Mouse (Mus musculus): ENCODE results near the gene Pxylp1. TPM values are rescaled to one million over a fixed set of nuclear protein-coding genes. Genes with fewer than 3 reads are reported as not detected.

Pxylp1 gene
- polyA plus RNA-seq, 1 experiment from 2014 or later, result 16.2 TPM

DNA sequence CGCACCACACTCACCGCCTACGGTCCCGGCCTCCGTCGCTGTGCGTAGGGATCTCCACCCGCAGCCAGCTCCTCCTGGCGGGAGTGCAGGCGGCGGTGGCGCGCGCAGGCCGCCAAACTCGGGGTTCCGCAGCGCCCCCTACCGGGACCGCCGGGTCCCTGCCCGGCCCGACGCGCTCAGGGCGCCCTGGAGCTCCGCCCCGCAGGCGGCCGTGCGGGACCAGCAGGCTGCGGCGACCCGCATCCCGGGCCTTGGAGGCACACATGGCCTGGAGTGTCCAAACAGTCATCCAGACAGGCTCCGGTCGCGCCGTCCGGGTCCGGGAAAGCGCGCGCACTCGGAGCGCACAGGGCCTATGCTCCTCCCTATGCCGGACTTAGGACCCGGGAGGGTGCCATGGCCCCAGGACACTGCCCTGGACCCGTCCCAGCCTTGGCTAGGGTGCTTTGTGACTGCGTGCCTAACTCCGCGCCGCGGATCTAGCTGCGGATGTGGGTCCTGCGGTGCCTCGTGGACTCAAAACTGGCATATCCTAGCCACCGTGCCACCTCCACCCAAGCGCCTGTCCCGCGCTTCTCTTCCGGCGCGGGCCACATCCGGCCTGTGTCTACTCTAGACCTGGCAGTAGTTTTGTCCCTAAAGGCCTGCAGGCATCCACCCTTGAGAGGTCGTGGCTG lies 3.0 kb downstream of the Pxylp1 start:
- Histone ChIP-seq H3K4me3 (peak overlapping the region; percentile 57), H3K9ac (peak overlapping the region; percentile 59), H3K4me2 (peak overlapping the region; percentile 88), H3K4me1 (0 out of 2 replicates have a peak, but pooled peaks cover 7% of the 10 kb centered on the region), H3K36me3 (no peaks in the 10 kb centered on the region), H3K27ac (no peak overlapping the region), H3K9me3 (no peaks in the 10 kb centered on the region), H3K27me3 (peaks cover 40% of the 10 kb centered on the region)
- peak; percentile 84 for ATAC-seq (ENCODE audit: borderline replicate concordance, extremely low read depth, low FRiP score, low TSS enrichment)
- WGBS, result under 1% methylated on average over 66 of the region's 66 CpGs

DNA sequence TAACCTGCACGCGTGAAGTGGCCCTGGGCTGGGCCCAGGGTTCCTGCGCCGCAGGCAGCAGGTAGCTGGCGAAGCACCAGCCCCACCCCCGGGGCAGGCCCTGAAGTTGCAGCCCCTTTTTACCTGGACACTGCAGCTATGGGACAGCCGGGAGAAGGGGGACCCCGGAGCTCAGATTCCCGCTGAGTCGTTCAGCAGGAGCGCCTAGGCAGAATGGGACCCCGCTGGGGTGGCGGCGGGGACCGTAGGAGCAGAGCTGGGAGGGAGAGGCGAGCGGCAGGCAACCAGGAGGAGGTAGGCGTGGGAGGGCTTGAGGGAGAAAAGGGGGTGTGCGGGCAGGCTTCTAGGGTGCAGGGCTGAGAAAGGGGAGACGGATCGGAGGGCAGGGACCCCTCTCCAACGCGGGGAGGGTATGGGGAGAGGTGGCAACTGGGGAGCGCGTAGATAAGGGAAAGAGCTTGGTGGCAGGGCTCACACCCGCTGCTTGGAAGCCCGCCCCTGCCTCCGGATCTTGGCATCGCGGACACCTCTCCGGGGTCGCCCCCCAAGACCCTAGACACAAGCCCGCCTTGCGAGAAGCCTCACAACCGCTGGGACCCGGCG lies 3.6 kb downstream of the Pxylp1 start:
- Histone ChIP-seq H3K4me1 (0 out of 2 replicates have a peak, but pooled peaks cover 7% of the 10 kb centered on the region), H3K9me3 (no peaks in the 10 kb centered on the region), H3K27me3 (peaks cover 42% of the 10 kb centered on the region), H3K4me2 (peak overlapping the region; percentile 88), H3K36me3 (no peaks in the 10 kb centered on the region), H3K27ac (no peak overlapping the region), H3K4me3 (peak overlapping the region; percentile 57), H3K9ac (peak overlapping the region; percentile 59)
- 1% methylated on average over 37 of the region's 37 CpGs for WGBS
- peak; percentile 41 for ATAC-seq (ENCODE audit: borderline replicate concordance, extremely low read depth, low FRiP score, low TSS enrichment)

DNA sequence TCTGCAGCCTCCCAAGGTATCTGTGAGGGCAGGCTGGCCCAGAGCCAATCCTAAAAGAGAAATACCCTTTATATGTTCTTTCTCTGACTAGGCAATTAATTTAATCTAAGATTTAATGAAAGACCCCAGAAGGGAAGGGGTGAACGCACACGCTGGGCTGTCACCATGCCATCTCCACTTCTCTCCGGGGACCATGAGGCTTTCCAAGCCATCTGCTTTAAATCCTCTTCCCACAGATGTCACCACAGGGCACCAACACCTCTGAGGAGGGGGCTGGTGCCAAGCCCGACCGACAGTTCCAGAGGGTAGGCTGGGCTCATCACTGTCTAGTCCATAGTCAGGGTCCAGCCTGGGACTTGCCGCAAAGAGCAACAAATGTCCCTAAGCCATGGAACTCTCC lies 4.5 kb downstream of the Pxylp1 start:
- peaks cover 47% of the 10 kb centered on the region for H3K27me3 ChIP-seq
- no peak overlapping the region for H3K9ac ChIP-seq
- H3K4me2 ChIP-seq, result peak overlapping the region; percentile 88
- no peak overlapping the region for H3K4me3 ChIP-seq
- 0 out of 2 replicates have a peak, but pooled peaks cover 7% of the 10 kb centered on the region for H3K4me1 ChIP-seq
- WGBS, result 34% methylated on average over 6 of the region's 6 CpGs
- no peak for ATAC-seq (ENCODE audit: borderline replicate concordance, extremely low read depth, low FRiP score, low TSS enrichment)
- H3K9me3 ChIP-seq, result no peaks in the 10 kb centered on the region
- H3K36me3 ChIP-seq, result no peaks in the 10 kb centered on the region
- H3K27ac ChIP-seq, result no peak overlapping the region

DNA sequence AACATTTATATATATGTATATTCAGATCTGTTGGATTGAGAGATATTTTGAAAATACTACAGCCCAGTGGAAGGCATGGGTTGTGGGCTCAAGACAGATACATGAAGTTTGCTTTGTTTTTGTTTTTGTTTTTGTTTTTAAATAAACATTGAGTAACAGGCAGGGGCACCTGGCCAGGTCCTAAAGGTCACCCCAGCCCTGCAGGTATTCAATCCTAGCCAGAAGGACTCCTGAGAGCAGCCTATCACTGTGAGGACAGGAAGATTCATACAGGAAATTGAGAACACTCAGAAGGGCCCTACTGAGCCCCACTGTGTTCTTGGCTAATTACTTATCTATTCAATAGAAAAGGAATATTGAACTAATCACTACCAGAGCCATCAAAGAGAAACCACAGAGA lies 5.0 kb downstream of the Pxylp1 start:
- ATAC-seq (ENCODE audit: borderline replicate concordance, extremely low read depth, low FRiP score, low TSS enrichment), result no peak
- Histone ChIP-seq H3K4me3 (no peak overlapping the region), H3K36me3 (no peaks in the 10 kb centered on the region), H3K27me3 (peaks cover 47% of the 10 kb centered on the region), H3K9me3 (no peaks in the 10 kb centered on the region), H3K27ac (no peak overlapping the region), H3K4me1 (0 out of 2 replicates have a peak, but pooled peaks cover 7% of the 10 kb centered on the region), H3K4me2 (no peak overlapping the region), H3K9ac (no peak overlapping the region)

DNA sequence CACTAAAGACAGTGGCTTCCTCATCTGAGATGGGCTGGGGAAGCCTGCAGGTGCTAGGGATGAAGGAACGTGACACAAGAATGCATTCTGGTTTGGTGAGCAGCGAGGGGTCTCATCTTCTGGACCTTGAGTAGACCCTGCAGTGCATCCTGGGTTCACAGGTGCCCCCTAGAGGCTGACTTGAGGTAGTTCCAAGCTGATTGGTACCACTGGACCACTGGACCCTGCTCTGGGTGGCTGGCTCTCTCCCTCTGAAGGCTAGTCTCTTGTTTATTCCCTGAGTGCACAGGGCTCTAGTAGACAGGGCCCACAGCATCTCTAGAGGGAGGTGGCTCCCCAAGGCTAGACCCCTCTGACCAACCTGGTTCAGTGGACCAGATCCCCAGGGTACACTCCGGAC lies 6.7 kb downstream of the Pxylp1 start:
- H3K36me3 ChIP-seq, result no peaks in the 10 kb centered on the region
- no peak overlapping the region for H3K9ac ChIP-seq
- H3K4me3 ChIP-seq, result no peak overlapping the region
- H3K4me1 ChIP-seq, result 0 out of 2 replicates have a peak, but pooled peaks cover 7% of the 10 kb centered on the region
- no peak overlapping the region for H3K27ac ChIP-seq
- WGBS, result 63% methylated on average over 3 of the region's 3 CpGs
- ATAC-seq (ENCODE audit: borderline replicate concordance, extremely low read depth, low FRiP score, low TSS enrichment), result no peak
- no peaks in the 10 kb centered on the region for H3K9me3 ChIP-seq
- no peak overlapping the region for H3K4me2 ChIP-seq
- H3K27me3 ChIP-seq, result peaks cover 40% of the 10 kb centered on the region

DNA sequence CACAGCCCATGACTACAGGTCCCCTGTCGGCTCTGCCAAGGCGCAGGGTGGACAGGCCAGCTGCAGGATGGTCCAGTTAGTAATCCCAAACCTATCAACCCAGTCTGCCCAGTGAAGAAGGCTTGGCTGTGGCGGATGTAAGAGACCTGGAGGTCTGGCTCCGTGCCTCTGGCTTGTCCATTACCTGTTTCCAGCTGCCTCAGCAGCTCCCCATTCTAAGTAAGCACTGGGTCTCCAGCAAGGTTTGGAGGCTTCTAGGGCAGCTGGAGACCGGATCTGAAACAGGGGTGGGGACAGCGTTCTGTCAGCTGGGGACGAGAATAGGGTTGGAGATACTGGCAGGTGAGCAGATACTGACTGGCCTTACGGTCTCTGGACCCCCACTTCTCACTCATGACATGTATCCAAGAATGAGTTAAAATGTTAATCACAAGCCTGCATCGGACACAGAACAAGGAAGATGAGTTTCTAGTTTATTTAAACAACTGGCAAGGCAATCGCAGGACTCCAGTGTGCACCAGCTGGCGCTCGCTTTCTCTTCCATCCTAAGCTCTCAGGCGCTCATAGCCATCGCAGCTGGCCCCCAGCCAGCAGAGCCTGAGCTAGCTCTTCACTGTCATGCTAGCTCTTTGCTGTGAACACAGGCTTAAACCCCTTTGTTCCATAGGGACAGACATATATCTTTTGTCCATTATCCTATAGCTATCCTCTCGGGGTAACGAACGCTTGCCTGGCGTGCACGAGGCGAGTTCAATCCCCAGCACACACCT lies 9.8 kb downstream of the Pxylp1 start:
- Histone ChIP-seq H3K36me3 (no peaks in the 10 kb centered on the region), H3K4me1 (no peaks in the 10 kb centered on the region), H3K4me3 (no peak overlapping the region), H3K27me3 (peaks cover 25% of the 10 kb centered on the region), H3K4me2 (no peak overlapping the region), H3K9ac (no peak overlapping the region), H3K27ac (no peak overlapping the region), H3K9me3 (no peaks in the 10 kb centered on the region)
- ATAC-seq (ENCODE audit: borderline replicate concordance, extremely low read depth, low FRiP score, low TSS enrichment), result no peak
- WGBS, result 68% methylated on average over 20 of the region's 20 CpGs

DNA sequence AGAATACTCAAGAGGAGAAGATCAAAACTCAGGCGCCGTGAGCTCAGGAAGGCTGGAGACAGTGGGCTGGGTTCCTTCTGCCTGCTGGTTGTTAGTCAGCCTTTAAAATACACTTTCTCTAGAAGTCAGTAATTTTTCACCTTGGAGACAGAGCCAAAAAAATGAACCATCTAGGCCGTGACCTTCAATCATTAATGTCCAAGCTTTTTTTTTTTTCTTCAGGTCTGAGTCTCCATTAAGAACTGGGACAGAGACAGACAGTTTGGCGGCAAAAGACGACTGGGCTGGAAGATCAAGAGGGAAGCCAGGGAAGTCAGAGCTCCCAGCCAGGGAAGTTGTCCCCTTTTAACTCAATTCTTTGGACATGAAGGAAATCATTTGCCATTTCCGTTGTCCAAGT lies 10.6 kb downstream of the Pxylp1 start:
- Histone ChIP-seq H3K27ac (no peak overlapping the region), H3K4me2 (no peak overlapping the region), H3K4me3 (no peak overlapping the region), H3K9ac (no peak overlapping the region), H3K27me3 (peaks cover 18% of the 10 kb centered on the region), H3K36me3 (no peaks in the 10 kb centered on the region), H3K4me1 (no peaks in the 10 kb centered on the region), H3K9me3 (no peaks in the 10 kb centered on the region)
- ATAC-seq (ENCODE audit: borderline replicate concordance, extremely low read depth, low FRiP score, low TSS enrichment), result no peak
- WGBS, result 51% methylated on average over 6 of the region's 6 CpGs

DNA sequence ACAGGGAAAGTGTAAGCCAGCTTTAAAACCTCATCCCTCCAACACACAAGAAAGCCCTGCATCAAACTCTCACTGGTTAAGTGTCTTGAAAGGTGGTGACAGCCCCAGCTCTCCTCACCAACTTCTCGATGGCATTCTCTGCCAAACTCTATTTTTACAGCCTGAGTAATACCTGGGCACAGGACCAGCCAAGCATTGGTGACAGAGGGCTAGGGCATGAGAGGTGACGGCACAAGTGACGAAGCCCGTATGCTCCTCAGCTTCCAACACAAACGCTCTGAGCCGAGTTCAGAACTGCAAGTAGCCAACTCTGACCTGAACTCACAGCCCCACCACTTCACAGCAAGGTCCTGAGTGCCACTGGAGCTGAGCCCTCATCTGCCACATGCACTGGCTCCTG lies 13.4 kb downstream of the Pxylp1 start:
- Histone ChIP-seq H3K9me3 (no peaks in the 10 kb centered on the region), H3K4me1 (no peaks in the 10 kb centered on the region), H3K4me2 (no peak overlapping the region), H3K9ac (no peak overlapping the region), H3K36me3 (no peaks in the 10 kb centered on the region), H3K27me3 (peaks cover 6% of the 10 kb centered on the region; the same call in 1 of the 2 replicates), H3K27ac (no peak overlapping the region), H3K4me3 (no peak overlapping the region)
- WGBS, result 59% methylated on average over 6 of the region's 6 CpGs
- ATAC-seq (ENCODE audit: borderline replicate concordance, extremely low read depth, low FRiP score, low TSS enrichment), result no peak

DNA sequence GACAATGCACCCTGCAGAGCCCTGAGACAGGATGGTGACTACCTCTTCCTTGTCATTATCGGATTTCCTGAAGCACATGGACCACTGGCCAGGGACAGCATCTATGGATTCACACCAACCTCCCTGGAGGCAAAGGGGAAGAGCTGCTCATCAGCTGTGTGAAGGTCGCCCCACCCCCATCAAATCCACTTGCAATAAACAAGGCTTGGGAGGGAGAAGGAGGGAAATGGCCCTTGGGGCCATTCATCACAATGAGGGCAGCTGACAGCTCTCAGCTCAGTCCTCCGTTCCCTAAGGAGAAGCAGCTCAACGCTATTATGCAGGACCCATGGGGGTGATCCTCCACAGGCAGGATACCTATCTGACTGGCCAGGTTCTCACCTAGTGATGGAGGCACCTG lies 14.0 kb downstream of the Pxylp1 start:
- no peak overlapping the region for H3K4me2 ChIP-seq
- H3K27me3 ChIP-seq, result peaks cover under 1% of the 10 kb centered on the region; the same call in 1 of the 2 replicates
- no peaks in the 10 kb centered on the region for H3K9me3 ChIP-seq
- H3K27ac ChIP-seq, result no peak overlapping the region
- H3K9ac ChIP-seq, result no peak overlapping the region
- no peak overlapping the region for H3K4me3 ChIP-seq
- H3K36me3 ChIP-seq, result no peaks in the 10 kb centered on the region
- WGBS, result 31% methylated on average over 4 of the region's 4 CpGs
- no peaks in the 10 kb centered on the region for H3K4me1 ChIP-seq
- ATAC-seq (ENCODE audit: borderline replicate concordance, extremely low read depth, low FRiP score, low TSS enrichment), result no peak

DNA sequence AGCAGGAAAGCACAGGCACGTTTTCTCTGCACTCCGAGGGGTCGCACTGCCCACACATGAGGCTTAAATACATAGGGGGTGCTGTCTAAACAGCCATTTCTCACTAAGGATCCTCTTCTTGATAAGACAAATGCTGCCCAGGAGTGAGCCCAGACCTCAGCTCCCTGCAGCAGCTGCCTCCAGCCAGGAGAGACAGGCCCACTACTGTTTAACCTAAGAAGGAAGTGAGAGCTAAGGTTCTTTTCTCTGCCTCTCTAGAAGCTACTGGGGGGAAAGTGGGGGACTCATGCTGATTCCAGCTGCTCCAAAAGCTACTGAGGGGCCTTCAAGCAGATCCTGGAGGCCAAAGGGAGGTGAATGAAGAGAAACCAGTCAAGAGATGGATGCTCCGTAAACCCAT lies 16.8 kb downstream of the Pxylp1 start:
- 41% methylated on average over 4 of the region's 4 CpGs for WGBS
- Histone ChIP-seq H3K9ac (no peak overlapping the region), H3K36me3 (no peaks in the 10 kb centered on the region), H3K4me2 (no peak overlapping the region), H3K4me1 (no peaks in the 10 kb centered on the region), H3K27me3 (no peaks in the 10 kb centered on the region), H3K9me3 (no peaks in the 10 kb centered on the region), H3K27ac (no peak overlapping the region), H3K4me3 (no peak overlapping the region)
- no peak for ATAC-seq (ENCODE audit: borderline replicate concordance, extremely low read depth, low FRiP score, low TSS enrichment)

DNA sequence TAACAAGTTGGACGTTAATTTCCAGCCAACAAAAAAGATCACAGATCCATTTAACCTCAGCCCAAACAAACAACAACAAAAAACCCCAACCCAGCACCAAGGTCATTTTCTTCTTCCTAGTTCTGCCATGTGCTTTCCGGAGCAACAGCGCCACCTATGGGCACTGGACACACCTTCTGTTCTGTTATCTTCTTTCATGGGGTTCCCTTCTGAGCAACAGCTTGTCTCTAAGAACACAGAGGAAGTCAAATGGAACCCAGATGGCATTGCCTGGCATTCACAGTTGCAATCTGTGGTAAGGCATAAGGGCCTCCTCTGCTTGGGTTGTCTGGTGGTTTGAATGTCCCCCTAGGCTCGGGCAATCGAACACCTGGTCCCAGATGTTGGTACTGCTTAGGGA lies 19.4 kb downstream of the Pxylp1 start:
- peaks cover 7% of the 10 kb centered on the region; the same call in 1 of the 2 replicates for H3K4me1 ChIP-seq

DNA sequence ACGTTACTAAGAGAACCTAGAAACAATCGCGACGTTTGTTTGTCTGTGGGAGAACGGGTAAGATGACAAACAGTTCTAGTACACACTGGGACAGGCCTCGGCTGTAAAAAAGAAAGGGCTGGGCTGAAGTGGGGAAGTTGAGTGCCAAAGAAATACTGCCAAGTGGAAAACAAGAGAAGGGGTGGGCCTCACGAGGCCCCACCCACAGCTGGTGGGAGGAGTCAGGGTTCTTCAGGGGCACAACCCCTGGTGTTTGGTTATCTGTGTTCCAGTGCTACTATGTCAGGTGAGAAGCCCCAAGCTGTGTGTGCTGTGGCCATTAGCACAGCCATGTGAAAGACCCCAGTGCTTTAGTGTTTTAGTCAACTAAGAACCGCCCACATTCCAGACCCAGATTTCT lies 22.4 kb downstream of the Pxylp1 start:
- no peak for ATAC-seq (ENCODE audit: borderline replicate concordance, extremely low read depth, low FRiP score, low TSS enrichment)

More for the DNA sequence above, 19.4 kb downstream of the Pxylp1 start:
- 66% methylated on average over 5 of the region's 5 CpGs for WGBS
- ATAC-seq (ENCODE audit: borderline replicate concordance, extremely low read depth, low FRiP score, low TSS enrichment), result no peak
- Histone ChIP-seq H3K27me3 (no peaks in the 10 kb centered on the region), H3K9ac (no peak overlapping the region), H3K4me2 (no peak overlapping the region), H3K4me3 (no peak overlapping the region), H3K9me3 (no peaks in the 10 kb centered on the region), H3K27ac (no peak overlapping the region), H3K36me3 (no peaks in the 10 kb centered on the region)

More for the DNA sequence above, 22.4 kb downstream of the Pxylp1 start:
- Histone ChIP-seq H3K4me3 (no peak overlapping the region), H3K9me3 (no peaks in the 10 kb centered on the region), H3K4me2 (no peak overlapping the region), H3K9ac (no peak overlapping the region), H3K4me1 (peaks cover 7% of the 10 kb centered on the region; the same call in 1 of the 2 replicates), H3K27ac (0 out of 2 replicates have a peak overlapping the region, but pooled peaks have one; percentile 3), H3K27me3 (no peaks in the 10 kb centered on the region), H3K36me3 (no peaks in the 10 kb centered on the region)
- 46% methylated on average over 8 of the region's 8 CpGs for WGBS
